Mouse (Mus musculus) testis, adult 2 months (tissue): ENCODE measurements around the gene Nudt22.

Experiments
- CTCF ChIP-seq: fragments of 200-500 bp; IDR thresholded peaks from 2 replicates; pipeline ENCODE4 v1.5.1; 2012; ENCODE audit warnings: low read depth, mild to moderate bottlenecking, inconsistent platforms, low read length, moderate library complexity; ENCODE audit not compliant: control insufficient read depth, insufficient read depth, insufficient replicate concordance
- POLR2A ChIP-seq: fragments of 200-500 bp; IDR thresholded peaks from 2 replicates; pipeline ENCODE4 v1.6.1; 2012; ENCODE audit warnings: low read depth, mild to moderate bottlenecking, inconsistent platforms, low read length, moderate library complexity; ENCODE audit not compliant: control insufficient read depth

DNA sequence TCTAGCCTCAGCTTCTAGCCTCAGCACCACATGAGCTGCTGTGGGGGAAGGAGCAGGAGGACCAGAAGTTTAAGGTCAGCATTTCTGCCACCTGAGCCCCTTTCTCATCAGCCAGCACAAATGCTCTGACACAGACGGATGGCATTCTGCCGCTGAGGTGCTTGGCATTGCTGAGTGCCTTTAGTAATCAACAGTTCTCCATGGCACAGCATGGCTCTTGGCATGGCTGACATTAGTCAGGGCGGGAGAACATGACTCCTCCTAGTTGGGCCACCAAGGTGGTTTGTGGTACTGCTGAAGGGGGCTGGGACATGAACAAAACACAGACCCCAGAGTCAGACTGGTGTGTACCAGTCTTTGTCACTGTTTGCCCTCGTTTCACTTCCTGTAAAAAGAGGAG is 47.7 kb downstream of the Nudt22 start:
- TF ChIP-seq POLR2A (no peak), CTCF (no peak)
